Mouse (Mus musculus) erythroblast, embryonic 14.5 days (primary cell): Measurements from ENCODE around the gene Dkkl1.

Experiments
- GATA1 ChIP-seq: IDR thresholded peaks from 2 replicates; pipeline ENCODE4 v1.6.1; 2012; ENCODE audit warnings: low read length, inconsistent platforms, mixed read lengths
- TAL1 ChIP-seq: IDR thresholded peaks from 3 replicates; pipeline ENCODE4 v1.6.1; 2012; ENCODE audit warnings: low read length, inconsistent platforms, mixed read lengths

DNA sequence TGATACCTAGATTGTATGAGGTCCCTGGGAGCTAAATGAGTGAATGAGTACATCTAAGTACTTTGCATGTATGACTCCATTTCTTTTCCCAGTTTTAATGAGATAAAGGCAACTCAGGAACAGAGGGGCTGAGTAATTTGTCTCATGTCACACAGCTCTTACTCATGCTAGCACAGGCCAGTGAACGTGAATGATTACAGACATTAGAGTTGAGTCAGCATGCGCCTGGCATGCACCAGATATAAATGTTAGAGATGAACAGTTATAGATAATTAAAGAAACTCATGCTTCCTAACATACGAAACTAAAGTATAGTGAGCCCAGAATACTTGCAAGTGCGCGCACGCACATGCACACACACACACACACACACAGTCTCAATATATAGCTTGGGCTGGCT lies 21.8 kb downstream of the Dkkl1 start:
- TF ChIP-seq GATA1 (no peak), TAL1 (no peak)
